Mouse (Mus musculus) megakaryocyte, embryonic 14.5 days (primary cell): ENCODE data around the gene Tspan32. TPM values are rescaled to one million over a fixed set of nuclear protein-coding genes. Genes with fewer than 3 reads are reported as not detected.

Experiments used
- H3K27me3 ChIP-seq: replicated peaks from 2 replicates; pipeline ENCODE3; 2012; ENCODE audit warnings: inconsistent platforms
- H3K36me3 ChIP-seq: replicated peaks from 2 replicates; pipeline ENCODE3; 2012; ENCODE audit warnings: low read length, inconsistent platforms, mixed read lengths
- H3K4me1 ChIP-seq: 2 replicates; pipeline ENCODE4 v1.6.1; 2012; ENCODE audit warnings: inconsistent platforms
- H3K4me3 ChIP-seq: replicated peaks from 2 replicates; pipeline ENCODE3; 2012; ENCODE audit warnings: moderate library complexity, mild to moderate bottlenecking, inconsistent platforms
- H3K9me3 ChIP-seq: 2 replicates; pipeline ENCODE4 v1.6.1; 2012; ENCODE audit warnings: inconsistent platforms
- FLI1 ChIP-seq: IDR thresholded peaks from 2 replicates; pipeline ENCODE4 v1.6.1; 2012; ENCODE audit warnings: low read length, inconsistent platforms, mixed read lengths
- GATA1 ChIP-seq: IDR thresholded peaks from 3 replicates; pipeline ENCODE4 v1.6.1; 2012; ENCODE audit warnings: mixed read lengths, low read length, inconsistent platforms, borderline replicate concordance
- polyA plus RNA-seq: library from polyadenylated mRNA; stranded (reverse); fragments of >175 nt; gene quantifications from 2 replicates; pipeline ENCODE4 v1.2.3, GENCODE M21; 2012; ENCODE audit warnings: low replicate concordance; ENCODE audit not compliant: insufficient read depth

Tspan32 gene
- polyA plus RNA-seq, 1 experiment = 119 TPM

GRCm38 (mm10) chr7:143059202-143059870, 54.5 kb downstream of the Tspan32 start:
- Histone ChIP-seq H3K27me3 (no peaks in the 10 kb centered on the region), H3K9me3 (no peaks in the 10 kb centered on the region), H3K4me1 (peaks cover 100% of the 10 kb centered on the region), H3K36me3 (peaks cover 98% of the 10 kb centered on the region), H3K4me3 (peak overlapping the region; percentile 99)
- TF ChIP-seq GATA1 (no peak), FLI1 (no peak)

DNA sequence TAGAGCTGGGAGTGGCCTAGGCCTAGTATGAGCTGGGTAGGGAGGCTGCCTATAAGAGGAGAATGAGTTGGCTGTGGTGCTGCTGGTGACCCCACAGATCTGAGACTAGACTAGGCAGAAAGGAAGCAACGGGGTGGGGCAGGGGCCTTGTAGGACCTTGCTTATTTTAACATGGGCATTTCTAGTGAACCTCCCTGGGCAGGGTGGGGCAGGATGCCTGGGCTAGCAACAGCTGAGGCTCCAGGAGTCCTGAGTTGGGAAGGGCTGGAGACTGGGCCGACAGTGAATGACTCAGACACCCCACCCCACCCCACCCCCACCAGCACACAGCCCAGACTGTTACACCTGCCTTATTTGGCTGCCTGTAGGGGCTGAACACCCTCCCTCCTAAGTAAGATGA, 57.9 kb downstream of the Tspan32 start:
- H3K9me3 ChIP-seq = no peaks in the 10 kb centered on the region
- H3K27me3 ChIP-seq = no peaks in the 10 kb centered on the region
- peaks cover 100% of the 10 kb centered on the region for H3K36me3 ChIP-seq
- peaks cover 100% of the 10 kb centered on the region for H3K4me1 ChIP-seq
- no peak overlapping the region for H3K4me3 ChIP-seq
- TF ChIP-seq FLI1 = no peak
- TF ChIP-seq GATA1 = no peak

DNA sequence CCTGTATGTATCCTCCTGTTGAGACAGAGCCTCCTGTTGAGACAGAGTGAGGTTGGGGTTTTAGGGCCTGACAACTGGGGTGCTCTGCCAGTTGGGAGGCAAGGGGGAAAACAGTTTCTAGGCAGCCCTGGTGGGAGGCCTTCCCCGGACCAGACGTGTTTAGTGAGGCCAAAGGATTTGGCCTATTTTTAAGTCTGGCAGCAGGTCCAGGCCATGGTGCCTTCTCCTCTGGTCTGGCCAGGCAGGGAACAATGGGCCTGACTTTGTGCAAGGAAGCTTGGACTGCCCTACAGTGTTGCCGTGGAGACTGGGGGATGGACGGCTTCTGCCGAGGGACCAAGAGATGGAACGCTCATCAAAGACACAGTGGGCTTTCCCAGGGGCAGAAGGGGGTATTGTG, 59.4 kb downstream of the Tspan32 start:
- no peak overlapping the region for H3K4me3 ChIP-seq
- H3K9me3 ChIP-seq = no peaks in the 10 kb centered on the region
- TF ChIP-seq GATA1 (no peak), FLI1 (no peak)
- peaks cover 98% of the 10 kb centered on the region for H3K4me1 ChIP-seq
- H3K27me3 ChIP-seq = no peaks in the 10 kb centered on the region
- peaks cover 98% of the 10 kb centered on the region for H3K36me3 ChIP-seq

GRCm38 (mm10) chr7:143065692-143066091, 60.8 kb downstream of the Tspan32 start:
- peaks cover 98% of the 10 kb centered on the region for H3K36me3 ChIP-seq
- no peaks in the 10 kb centered on the region for H3K9me3 ChIP-seq
- H3K4me1 ChIP-seq = peaks cover 98% of the 10 kb centered on the region
- H3K4me3 ChIP-seq = peak overlapping the region; percentile 57
- no peaks in the 10 kb centered on the region for H3K27me3 ChIP-seq
- TF ChIP-seq GATA1 = no peak
- no peak for TF ChIP-seq FLI1

GRCm38 (mm10) chr7:143067469-143067868, 62.6 kb downstream of the Tspan32 start:
- Histone ChIP-seq H3K4me3 (no peak overlapping the region), H3K4me1 (peaks cover 92% of the 10 kb centered on the region), H3K9me3 (no peaks in the 10 kb centered on the region), H3K27me3 (no peaks in the 10 kb centered on the region), H3K36me3 (peaks cover 93% of the 10 kb centered on the region)
- no peak for TF ChIP-seq GATA1
- no peak for TF ChIP-seq FLI1

- H3K4me1 ChIP-seq = peaks cover 92% of the 10 kb centered on the region
- H3K36me3 ChIP-seq = peaks cover 89% of the 10 kb centered on the region
- H3K9me3 ChIP-seq = no peaks in the 10 kb centered on the region
- no peaks in the 10 kb centered on the region for H3K27me3 ChIP-seq
- no peak for TF ChIP-seq FLI1
- TF ChIP-seq GATA1 = no peak
- H3K4me3 ChIP-seq = peak overlapping the region; percentile 96
Measured at GRCm38 (mm10) chr7:143067897-143068296, 63.1 kb downstream of the Tspan32 start.

GRCm38 (mm10) chr7:143068316-143068881, 63.6 kb downstream of the Tspan32 start:
- Histone ChIP-seq H3K4me1 (peaks cover 92% of the 10 kb centered on the region), H3K9me3 (no peaks in the 10 kb centered on the region), H3K36me3 (peaks cover 83% of the 10 kb centered on the region), H3K27me3 (peaks cover 2% of the 10 kb centered on the region), H3K4me3 (peak overlapping the region; percentile 96)
- no peak for TF ChIP-seq GATA1
- no peak for TF ChIP-seq FLI1

DNA sequence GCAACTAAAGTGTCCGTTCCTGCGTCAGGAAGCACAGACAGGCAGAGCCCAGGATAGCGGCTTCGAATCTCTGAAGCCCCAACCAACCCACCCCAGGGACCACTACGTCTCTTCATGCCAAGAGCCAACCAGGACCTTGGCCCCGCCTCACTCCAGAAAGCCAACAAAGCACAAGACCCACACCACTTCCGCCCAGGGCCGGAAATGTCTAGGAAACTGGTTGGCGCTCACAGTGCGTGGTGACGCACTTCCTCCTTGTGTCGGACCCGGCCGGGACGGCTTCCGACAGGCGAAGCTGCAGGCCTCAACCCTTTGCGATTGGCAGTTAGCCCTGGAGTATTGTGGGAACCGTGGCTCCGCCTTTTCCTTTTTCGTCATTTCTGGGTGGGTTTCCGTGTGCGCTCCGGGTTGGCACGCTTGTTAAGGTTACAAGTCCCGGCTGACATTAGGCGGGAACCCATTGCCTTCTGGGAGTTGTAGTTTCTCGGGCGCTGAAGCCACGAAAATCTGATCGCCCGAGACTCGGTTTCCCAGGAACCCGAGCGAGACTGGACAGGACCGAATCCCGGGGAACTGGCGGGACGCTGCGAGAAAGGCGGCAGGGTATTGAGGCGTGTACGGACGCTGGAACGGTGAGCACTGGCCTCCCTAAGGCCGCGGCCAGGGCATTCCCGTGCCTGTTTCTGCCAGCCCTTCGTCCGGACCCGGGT, 64.2 kb downstream of the Tspan32 start, which contains the start of gene Tssc4:
Gene Tssc4 (plus strand): TSS at position 368 of the 710 bp plus-strand sequence.
- peaks cover 89% of the 10 kb centered on the region for H3K4me1 ChIP-seq
- peaks cover 77% of the 10 kb centered on the region for H3K36me3 ChIP-seq
- H3K4me3 ChIP-seq = peak within 1 kb of the TSS; percentile 96

More for the DNA sequence above, 64.2 kb downstream of the Tspan32 start, which contains the start of gene Tssc4:
- no peaks in the 10 kb centered on the region for H3K9me3 ChIP-seq
- TF ChIP-seq FLI1 = peak; percentile 96
- no peak for TF ChIP-seq GATA1
- H3K27me3 ChIP-seq = peaks cover 7% of the 10 kb centered on the region

Other genes with a start within 250 kb of the Tspan32 start
- not detected in 2 replicates for gene Th, start 73.9 kb upstream of the Tspan32 start, polyA plus RNA-seq
- gene Ascl2, start 35.8 kb upstream of the Tspan32 start, polyA plus RNA-seq = 2.4 and 6.3 TPM in 2 replicates
- 774 and 1,679 TPM in 2 replicates for gene Cd81, start 47.7 kb downstream of the Tspan32 start, polyA plus RNA-seq
- 167 and 219 TPM in 2 replicates for gene Tssc4, start 64.2 kb downstream of the Tspan32 start, polyA plus RNA-seq
- not detected in 2 replicates for gene Trpm5, start 89.6 kb downstream of the Tspan32 start, polyA plus RNA-seq
- gene Kcnq1, start 101.3 kb downstream of the Tspan32 start, polyA plus RNA-seq = not detected in 2 replicates